Mouse (Mus musculus): ENCODE results near the gene 4930402H24Rik. TPM values are rescaled to one million over a fixed set of nuclear protein-coding genes. Genes with fewer than 3 reads are reported as not detected.

4930402H24Rik gene
- 3.3 and 5.2 TPM in 2 replicates for polyA plus RNA-seq (2012)

DNA sequence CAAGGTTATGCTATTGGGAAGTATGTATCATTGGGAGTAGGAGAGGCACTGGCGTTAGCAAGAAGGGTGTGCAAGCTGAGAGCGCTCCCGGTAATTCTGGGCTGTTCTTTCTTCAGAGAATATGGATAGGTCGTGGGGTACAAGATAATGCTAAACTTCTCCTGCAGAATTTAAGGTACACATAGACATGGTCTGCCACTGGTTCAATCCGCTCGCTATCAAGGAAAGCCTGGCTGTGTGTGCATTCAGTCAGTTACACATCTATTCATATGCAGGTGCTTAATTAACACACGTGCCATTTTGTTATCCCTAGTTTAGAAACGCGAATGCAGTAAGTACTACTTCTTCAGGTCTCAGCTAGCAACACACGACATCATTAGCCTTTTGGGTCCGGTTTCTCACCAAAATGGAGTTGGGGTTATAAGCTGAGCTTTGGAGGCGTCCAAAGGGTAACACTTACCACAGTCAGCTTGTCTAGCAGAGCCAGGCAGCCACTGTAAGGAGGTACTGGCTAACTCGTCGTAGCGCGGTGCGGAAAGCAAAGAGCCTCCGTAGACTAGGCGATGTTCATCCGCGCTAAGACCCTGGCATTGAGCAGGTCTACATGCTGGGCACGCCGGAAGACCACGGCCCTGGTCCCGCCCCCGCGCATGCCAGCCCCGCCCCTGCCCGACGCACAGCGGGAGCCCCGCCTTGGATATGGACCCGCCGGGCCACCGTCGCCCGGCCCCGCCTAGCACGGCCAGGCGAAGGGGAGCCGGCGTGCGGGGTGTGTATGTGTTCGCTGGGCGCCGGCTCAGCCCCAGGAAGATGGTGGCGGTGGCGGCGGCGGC, at the start of gene 4930402H24Rik, which contains the start of gene Atrn:
4930402H24Rik (minus strand) TSS at position 656 of the 833 bp plus-strand sequence.
Atrn (plus strand) TSS at position 745 of the 833 bp plus-strand sequence.
- TF ChIP-seq GATA1 (IDR thresholded peaks at IDR 0.05; ENCODE audit: low read length): no peak

DNA sequence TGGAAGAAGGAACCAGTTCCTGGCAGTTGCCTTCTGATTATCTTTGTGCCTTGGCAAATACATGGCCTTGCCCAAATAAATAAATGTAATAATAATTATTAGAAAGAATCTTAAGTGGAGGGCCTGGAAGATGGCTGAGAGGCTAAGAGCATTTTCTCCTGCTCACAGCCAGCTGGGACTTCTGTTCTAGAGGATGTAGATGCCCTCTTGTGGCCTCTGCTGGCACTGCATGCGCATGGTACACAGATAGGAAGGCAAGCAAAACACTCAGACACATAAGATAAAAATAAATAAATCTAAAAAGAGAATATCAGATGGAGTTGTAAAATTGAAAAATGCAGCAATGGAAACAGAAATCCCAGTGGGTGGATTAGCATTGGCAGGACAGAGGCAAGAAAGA, 44.3 kb upstream of the 4930402H24Rik start:
- TF ChIP-seq GATA1 (IDR thresholded peaks at IDR 0.05; ENCODE audit: low read length): no peak

DNA sequence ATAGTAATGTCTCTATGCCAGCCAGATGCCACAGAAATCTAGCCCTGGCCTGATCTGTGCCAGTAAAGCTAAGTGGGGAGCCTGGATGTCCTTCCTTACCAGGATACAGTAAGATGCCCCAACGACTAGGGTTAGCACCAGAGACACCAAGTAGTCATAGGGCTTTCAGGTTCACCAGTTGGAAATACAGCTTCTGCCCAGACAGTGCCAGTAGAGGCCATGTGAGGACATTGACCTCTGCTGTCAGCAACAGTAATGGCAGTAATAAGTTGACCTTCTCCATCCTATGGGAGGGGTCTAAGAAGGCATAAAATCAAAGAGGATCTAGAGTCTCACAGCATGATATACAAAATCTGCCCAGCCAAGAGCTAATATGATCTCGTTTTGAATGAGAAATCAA, 43.6 kb upstream of the 4930402H24Rik start:
- no peak for TF ChIP-seq GATA1 (IDR thresholded peaks at IDR 0.05; ENCODE audit: low read length)

DNA sequence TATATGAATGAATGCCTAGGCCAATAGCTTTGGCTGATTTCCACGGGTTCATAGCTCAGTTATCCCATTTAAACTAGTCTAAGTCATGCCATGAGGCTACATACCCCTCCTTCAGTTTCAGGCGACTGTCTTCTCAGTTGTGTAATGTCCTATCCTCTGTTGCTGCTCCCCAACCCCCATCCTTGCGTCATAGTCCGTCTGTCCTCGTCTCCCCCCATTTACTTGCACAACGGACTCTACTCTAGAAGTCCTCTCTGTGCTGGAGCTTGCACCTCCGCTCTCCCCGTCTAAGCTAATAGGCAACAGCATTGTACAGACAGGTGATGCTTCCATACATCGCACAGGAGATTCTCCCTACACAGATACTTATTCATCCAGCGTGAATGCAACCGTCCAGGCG, 26.7 kb upstream of the 4930402H24Rik start:
- no peak for TF ChIP-seq GATA1 (IDR thresholded peaks at IDR 0.05; ENCODE audit: low read length)

DNA sequence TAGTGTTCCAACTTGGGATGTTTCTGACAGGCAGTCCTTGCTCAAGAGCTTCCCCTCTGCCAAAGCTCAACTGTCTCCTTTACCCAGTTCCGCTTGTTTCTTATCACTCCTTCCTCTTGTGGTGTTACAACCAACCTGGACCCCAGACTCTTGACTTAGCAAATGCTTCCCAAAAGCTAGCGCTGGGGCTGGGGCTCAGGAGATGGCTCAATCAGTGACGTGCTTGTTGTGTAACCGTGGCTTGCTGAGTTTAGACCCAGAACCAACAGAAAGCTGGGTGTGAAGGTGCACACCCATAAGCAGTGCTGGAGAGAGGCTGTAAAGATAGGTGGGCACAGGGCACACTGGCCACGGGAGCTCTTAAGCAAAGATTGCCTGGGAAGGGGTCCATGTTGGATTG, 23.8 kb upstream of the 4930402H24Rik start:
- TF ChIP-seq GATA1 (IDR thresholded peaks at IDR 0.05; ENCODE audit: low read length): no peak

DNA sequence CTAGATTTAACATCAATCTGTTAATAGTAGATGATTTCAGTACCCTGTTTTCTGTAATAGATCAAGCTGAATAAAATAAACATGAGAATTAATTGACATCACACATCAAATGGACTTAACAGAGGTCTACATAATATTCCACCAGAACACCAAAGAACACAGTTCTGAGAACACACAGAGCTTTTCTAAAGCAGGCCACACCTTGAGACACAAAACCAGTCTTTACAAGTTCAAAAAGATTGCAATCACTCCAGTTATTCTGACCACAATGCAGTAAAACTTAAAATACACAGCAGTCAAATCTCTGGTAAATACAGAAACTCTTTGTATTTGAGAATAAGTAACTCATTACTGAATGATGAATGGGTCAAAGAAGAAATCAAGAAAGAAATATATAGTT, 22.3 kb upstream of the 4930402H24Rik start:
- TF ChIP-seq GATA1 (IDR thresholded peaks at IDR 0.05; ENCODE audit: low read length): no peak

DNA sequence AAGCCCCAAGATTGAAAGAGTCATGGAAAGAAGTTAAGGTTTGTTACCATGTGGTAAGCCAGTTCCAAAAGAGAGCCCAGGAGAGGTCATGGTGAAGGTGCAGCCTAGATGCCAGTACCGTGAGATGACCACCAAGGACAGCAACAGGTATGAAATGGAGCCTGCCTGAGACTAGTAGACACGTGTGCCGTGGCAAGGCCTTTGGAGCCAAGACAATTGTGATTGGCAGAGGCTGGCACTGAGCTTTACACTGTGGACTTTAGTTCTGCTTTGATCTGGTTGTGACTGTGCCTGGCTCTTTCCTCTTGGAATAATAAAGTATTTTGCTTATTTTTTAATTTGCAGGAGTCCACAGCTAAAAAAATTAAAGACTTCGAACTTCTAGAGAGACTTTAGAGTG, 21.8 kb upstream of the 4930402H24Rik start:
- TF ChIP-seq GATA1 (IDR thresholded peaks at IDR 0.05; ENCODE audit: low read length): no peak

DNA sequence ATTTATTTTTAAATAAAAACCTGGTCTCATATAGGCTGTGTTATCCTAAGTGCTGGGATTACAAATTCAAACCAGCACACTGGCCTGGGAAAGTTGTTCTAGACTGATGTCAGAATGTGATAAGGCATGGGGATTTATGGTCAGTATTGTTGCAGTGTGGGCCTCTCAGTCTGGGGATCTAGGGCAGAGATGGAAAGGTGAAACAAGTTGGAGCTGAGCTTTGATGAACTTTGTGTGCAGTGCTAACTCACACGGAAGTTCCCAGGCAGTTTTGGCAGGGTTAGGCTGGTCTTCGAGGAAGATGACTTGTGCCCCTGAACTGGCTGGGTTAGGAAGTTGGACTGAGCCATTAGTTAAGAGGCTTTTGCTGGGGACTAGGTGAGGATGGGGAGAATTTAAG, 18.7 kb upstream of the 4930402H24Rik start:
- TF ChIP-seq GATA1 (IDR thresholded peaks at IDR 0.05; ENCODE audit: low read length): no peak

DNA sequence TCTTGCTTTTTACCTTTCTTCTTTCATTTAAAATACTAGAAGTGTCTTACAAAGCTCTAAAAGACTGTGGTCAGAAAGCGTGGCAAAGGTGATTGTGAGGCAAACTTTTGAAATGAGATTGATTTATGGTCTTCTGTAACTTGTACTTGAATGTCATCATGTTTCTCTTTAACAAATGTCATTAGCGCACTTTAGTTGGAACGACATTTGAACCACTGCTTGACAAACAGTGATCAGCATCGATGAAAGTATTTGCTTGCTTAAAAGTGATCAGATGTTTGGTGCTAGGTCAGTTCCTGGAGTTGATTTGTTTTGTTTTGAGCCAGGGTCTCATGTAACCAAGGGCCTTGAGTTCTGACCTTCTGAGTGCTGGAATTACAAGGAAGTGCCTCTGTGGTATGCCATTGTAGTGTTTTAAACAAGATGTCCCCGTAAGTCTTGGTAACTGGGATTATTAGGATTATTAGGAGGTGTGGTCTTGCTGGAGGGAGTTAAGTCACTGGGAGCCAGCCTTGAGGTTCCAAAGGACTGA, 12.9 kb upstream of the 4930402H24Rik start:
- TF ChIP-seq GATA1 (IDR thresholded peaks at IDR 0.05; ENCODE audit: low read length): no peak

DNA sequence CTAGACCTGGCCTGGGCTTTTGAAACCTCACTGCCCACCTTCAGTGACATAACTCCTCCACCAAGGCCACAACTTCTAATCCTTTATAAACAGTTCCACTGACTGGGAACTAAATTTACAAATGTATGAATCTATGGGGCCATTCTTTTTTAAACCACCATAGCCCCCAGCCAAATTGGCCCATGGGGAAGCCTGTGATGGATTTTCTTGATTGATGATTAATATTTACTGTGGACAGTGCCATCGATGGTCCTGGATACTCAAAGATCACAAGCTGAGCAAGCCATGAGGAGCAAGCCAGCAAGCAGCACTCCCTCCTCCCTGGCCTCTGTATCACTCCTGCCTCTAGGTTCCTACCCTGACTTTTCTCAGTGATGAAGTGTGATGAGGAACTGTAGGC, 11.5 kb upstream of the 4930402H24Rik start:
- no peak for TF ChIP-seq GATA1 (IDR thresholded peaks at IDR 0.05; ENCODE audit: low read length)

DNA sequence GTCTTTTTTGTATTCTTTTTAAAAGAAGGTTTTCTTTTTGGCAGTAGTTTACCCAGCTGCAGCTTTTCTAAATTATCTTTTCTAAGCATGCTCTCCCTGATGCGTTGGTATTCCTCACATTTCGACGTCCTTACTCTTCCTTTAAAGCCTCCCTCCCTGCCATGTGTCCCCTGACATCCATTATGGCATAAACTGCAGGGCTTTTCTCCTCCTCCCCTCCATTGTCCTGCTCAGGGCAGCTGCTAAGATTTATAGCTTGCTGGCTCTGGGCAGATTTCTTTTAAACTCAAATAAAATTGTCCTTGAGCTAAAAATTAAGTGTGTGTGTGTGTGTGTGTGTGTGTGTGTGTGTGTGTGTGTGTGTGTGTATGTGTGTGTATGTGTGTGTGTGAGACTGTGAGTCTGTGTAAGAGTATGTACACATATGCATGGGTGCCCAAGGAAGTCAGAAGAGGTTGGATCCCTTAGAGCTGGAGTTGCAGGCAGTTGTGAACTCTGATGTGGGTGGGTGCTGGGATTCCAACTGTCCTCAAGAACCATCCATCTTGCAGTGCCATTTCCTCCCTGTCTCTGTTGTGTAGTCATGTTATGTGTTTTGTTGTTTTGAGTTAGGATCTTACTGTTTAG, 10.4 kb upstream of the 4930402H24Rik start:
- TF ChIP-seq GATA1 (IDR thresholded peaks at IDR 0.05; ENCODE audit: low read length): no peak

DNA sequence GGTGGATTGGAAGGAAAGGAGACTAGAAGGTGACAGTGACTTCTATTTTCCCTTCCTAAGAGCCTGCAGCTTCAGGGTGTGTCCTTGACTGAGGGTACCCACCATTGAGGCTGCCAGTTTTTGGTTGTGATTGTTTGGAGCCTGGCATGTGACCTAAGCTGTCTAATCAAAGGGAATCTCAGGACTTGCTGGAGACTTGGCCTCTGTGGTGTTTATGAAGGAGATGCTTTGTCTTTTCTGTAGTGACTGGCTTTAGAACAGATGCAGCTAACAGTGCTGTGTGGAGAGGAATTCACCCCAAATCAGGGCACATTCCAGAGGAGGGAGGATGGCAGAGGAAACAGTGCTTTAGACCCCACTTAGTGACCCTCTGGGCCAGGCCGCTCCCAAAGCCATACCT, 8.7 kb upstream of the 4930402H24Rik start:
- TF ChIP-seq GATA1 (IDR thresholded peaks at IDR 0.05; ENCODE audit: low read length): no peak

DNA sequence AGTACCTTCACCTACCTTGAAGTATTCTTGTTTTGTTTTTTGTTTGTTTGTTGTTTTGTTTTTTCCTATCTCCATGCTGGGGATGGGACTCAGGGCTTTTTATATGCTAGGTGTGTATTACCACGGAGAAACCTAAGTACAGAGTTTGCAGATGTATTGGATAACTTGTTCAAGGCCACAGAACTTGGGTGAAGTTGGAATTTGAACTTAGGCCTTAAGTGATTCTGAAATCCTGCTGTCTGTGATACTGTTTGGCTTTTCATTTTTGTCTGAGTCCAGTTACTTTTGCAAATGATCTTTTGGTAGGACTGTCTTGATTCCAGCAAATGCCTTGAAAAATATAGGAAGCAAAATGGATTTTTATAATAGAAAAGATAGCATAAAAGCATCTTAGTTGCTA, 5.5 kb upstream of the 4930402H24Rik start:
- TF ChIP-seq GATA1 (IDR thresholded peaks at IDR 0.05; ENCODE audit: low read length): no peak

DNA sequence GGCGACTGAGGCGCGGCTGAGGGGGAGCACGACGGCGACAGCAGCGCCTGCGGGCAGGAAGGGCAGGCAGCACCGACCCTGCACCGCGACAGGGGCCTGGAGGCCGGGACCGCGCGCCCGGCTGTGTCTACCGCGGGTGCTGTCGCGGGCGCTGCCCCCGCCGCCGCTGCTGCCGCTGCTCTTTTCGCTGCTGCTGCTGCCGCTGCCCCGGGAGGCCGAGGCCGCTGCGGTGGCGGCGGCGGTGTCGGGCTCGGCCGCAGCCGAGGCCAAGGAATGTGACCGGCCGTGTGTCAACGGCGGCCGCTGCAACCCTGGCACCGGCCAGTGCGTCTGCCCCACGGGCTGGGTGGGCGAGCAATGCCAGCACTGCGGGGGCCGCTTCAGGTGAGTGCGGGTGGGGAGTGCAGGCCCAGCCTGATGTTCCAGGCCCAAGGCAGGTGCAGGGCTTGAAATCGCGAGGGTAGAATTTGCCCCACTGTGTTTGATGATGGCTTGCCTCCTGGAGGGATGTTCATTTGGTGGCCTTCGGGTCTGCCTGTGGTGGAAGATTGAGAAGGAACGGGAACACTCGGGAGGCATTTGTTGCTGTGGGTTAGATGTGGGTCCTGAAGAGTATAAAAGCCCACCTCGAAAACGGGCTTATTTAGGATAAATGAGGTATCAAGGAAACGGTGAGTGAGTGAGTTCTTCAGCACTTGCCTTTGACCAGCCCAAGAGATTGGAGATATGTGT, 544 bp upstream of the 4930402H24Rik start:
- TF ChIP-seq GATA1 (IDR thresholded peaks at IDR 0.05; ENCODE audit: low read length): no peak

DNA sequence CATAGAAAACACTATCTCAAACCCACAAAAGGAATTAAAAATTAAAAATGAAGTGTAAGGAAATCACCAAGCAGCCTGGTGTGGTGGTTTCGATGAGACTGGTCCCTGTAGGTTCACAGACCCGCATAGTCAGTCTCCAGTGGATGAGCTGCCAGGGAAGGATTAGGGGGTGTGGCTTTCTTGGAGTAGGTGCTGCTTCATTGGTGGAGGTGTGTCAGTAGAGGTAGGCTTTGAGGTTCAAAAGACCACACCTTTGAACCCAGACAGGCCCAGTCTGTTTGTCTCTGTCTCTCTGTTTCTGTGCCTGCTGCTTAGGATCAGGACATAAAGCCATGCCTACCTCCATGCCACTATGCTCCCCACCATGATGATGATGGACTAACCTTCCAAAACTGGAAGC, 7.4 kb downstream of the 4930402H24Rik start:
- no peak for TF ChIP-seq GATA1 (IDR thresholded peaks at IDR 0.05; ENCODE audit: low read length)

DNA sequence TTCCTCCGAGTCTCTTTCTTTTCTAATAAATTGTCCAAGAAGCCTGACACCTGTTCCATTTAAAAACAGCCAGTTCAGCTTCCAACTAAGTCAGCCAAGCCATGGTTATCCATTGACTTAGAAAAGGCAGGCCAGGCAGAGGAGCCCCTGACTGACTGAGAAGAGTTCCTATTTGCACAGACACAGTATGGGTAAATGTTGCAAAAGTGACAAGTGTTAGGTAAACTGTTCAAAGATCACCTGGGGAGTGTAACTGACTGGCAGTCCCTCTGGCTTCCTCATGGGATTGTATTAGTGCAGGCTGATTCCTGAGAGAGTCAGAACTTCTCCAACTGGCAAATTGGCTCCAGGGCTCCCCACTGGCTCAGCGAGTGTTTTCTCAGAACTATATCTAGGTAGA, 8.3 kb downstream of the 4930402H24Rik start:
- TF ChIP-seq GATA1 (IDR thresholded peaks at IDR 0.05; ENCODE audit: low read length): no peak
